Mouse (Mus musculus) kidney, adult 2 months (tissue): ENCODE measurements around the gene C1rl.

Experiments
- CTCF ChIP-seq: fragments of 200-500 bp; conservative IDR thresholded peaks from 2 replicates; pipeline ENCODE4 v1.5.1; 2011; ENCODE audit warnings: low read depth, mild to moderate bottlenecking, control low read depth, low read length, moderate library complexity, mixed read lengths; ENCODE audit not compliant: insufficient read depth, insufficient read length
- POLR2A ChIP-seq: fragments of 200-500 bp; IDR thresholded peaks from one replicate; pipeline ENCODE4 v1.6.1; 2011; ENCODE audit warnings: low read depth, low read length, control low read depth

- TF ChIP-seq CTCF (no peak), POLR2A (no peak)
These were observed 1.5 kb upstream of the C1rl start for GRCm38 (mm10) chr6:124491427-124491826.
